Mouse (Mus musculus) bone marrow macrophage, adult 2 months (primary cell): ENCODE measurements at regions not wholly inside any gene's neighbourhood (a gene's known extent, or its start where the extent isn't known, plus 50 kb on each side); places are given as distances from the start of the nearest gene placed in this dataset.

Experiments used
- H3K27ac ChIP-seq: 2 replicates; pipeline ENCODE4 v1.5.1; 2012; ENCODE audit warnings: low read depth, low read length; ENCODE audit not compliant: insufficient read depth
- H3K4me1 ChIP-seq: 2 replicates; pipeline ENCODE4 v1.6.1; 2012; ENCODE audit warnings: low read length; ENCODE audit not compliant: control insufficient read depth, insufficient read depth
- H3K4me3 ChIP-seq: 2 replicates; pipeline ENCODE4 v1.5.1; 2012; ENCODE audit warnings: mild to moderate bottlenecking, low read length, moderate library complexity; ENCODE audit not compliant: insufficient read depth
- CTCF ChIP-seq: IDR thresholded peaks from 2 replicates; pipeline ENCODE4 v1.5.1; 2012; ENCODE audit warnings: low read depth, mild to moderate bottlenecking, low read length, moderate library complexity
- POLR2A ChIP-seq: IDR thresholded peaks from 2 replicates; pipeline ENCODE4 v1.6.1; 2012; ENCODE audit warnings: mild to moderate bottlenecking, low read depth, low read length, borderline replicate concordance

GRCm38 (mm10) chr3:37788366-37788765 lies 64.1 kb upstream of the Gm5148 start:
- Histone ChIP-seq H3K4me3 (no peak overlapping the region), H3K27ac (no peak overlapping the region), H3K4me1 (peaks cover 9% of the 10 kb centered on the region)
- TF ChIP-seq POLR2A, result no peak
- no peak for TF ChIP-seq CTCF

GRCm38 (mm10) chr3:37786792-37787191 lies 62.5 kb upstream of the Gm5148 start:
- Histone ChIP-seq H3K4me3 (no peak overlapping the region), H3K4me1 (peaks cover 9% of the 10 kb centered on the region), H3K27ac (no peak overlapping the region)
- TF ChIP-seq CTCF, result no peak
- no peak for TF ChIP-seq POLR2A

- Histone ChIP-seq H3K27ac (no peak overlapping the region), H3K4me1 (peaks cover 4% of the 10 kb centered on the region; the same call in 1 of the 2 replicates), H3K4me3 (no peak overlapping the region)
- TF ChIP-seq POLR2A (no peak), CTCF (no peak)
Measured at GRCm38 (mm10) chr3:37781086-37781485, 56.8 kb upstream of the Gm5148 start.

- H3K4me3 ChIP-seq, result no peak overlapping the region
- H3K27ac ChIP-seq, result no peak overlapping the region
Measured at GRCm38 (mm10) chr3:37779867-37780475, 55.7 kb upstream of the Gm5148 start.

GRCm38 (mm10) chr3:37778386-37778785 lies 54.1 kb upstream of the Gm5148 start:
- TF ChIP-seq CTCF (no peak), POLR2A (no peak)
- Histone ChIP-seq H3K4me3 (no peak overlapping the region), H3K27ac (no peak overlapping the region), H3K4me1 (peaks cover 4% of the 10 kb centered on the region; the same call in 1 of the 2 replicates)

More at GRCm38 (mm10) chr3:37779867-37780475, 55.7 kb upstream of the Gm5148 start:
- TF ChIP-seq POLR2A (no peak), CTCF (no peak)
- H3K4me1 ChIP-seq, result peaks cover 4% of the 10 kb centered on the region; the same call in 1 of the 2 replicates

- H3K4me1 ChIP-seq, result peaks cover 4% of the 10 kb centered on the region; the same call in 1 of the 2 replicates
- H3K27ac ChIP-seq, result no peak overlapping the region
- no peak overlapping the region for H3K4me3 ChIP-seq
- TF ChIP-seq CTCF (no peak), POLR2A (no peak)
Measured at GRCm38 (mm10) chr3:37776224-37776623, 51.9 kb upstream of the Gm5148 start.
